Mouse (Mus musculus): ENCODE results near the gene Hbb-bh1.
A peak's percentile ranks its signal among the peaks of the same experiment; 100 is the strongest.
"Not testable (repeated sequence)": the region's sequence is repeated elsewhere in the genome, so short reads cannot be mapped to it uniquely, and the experiment has no call there.

Gene Hbb-bh1

GRCm38 (mm10) chr7:103843034-103843433, at the start of gene Hbb-bh1:
TSS of gene Hbb-bh1 (minus strand) at chr7:103843164.
- DNase-seq (ENCODE audit: low read depth, low spot score), result no peak

GRCm38 (mm10) chr7:103886152-103886551, 43.2 kb upstream of the Hbb-bh1 start, which contains the start of gene Olfr66:
TSS of gene Olfr66 (minus strand) at chr7:103886252.
- no peak for DNase-seq (ENCODE audit: low read depth, low spot score)

GRCm38 (mm10) chr7:103877093-103877492, 34.1 kb upstream of the Hbb-bh1 start:
- no peak for DNase-seq (ENCODE audit: low read depth, low spot score)

GRCm38 (mm10) chr7:103874451-103874850, 31.5 kb upstream of the Hbb-bh1 start:
- no peak for DNase-seq (ENCODE audit: low read depth, low spot score)

- peak; percentile 19 for DNase-seq (ENCODE audit: low read depth, low spot score)
These were observed 30.1 kb upstream of the Hbb-bh1 start for GRCm38 (mm10) chr7:103873064-103873463.

GRCm38 (mm10) chr7:103870667-103871066, 27.7 kb upstream of the Hbb-bh1 start:
- no peak for DNase-seq (ENCODE audit: low read depth, low spot score)

- DNase-seq (ENCODE audit: low read depth, low spot score), result no peak
These were observed 22.8 kb upstream of the Hbb-bh1 start for GRCm38 (mm10) chr7:103865716-103866115.

GRCm38 (mm10) chr7:103861531-103861930, 18.6 kb upstream of the Hbb-bh1 start:
- no peak for DNase-seq (ENCODE audit: low read depth, low spot score)

GRCm38 (mm10) chr7:103860855-103861254, 17.9 kb upstream of the Hbb-bh1 start:
- peak; percentile 45 for DNase-seq (ENCODE audit: low read depth, low spot score)

GRCm38 (mm10) chr7:103859076-103859475, 16.1 kb upstream of the Hbb-bh1 start:
- no peak for DNase-seq (ENCODE audit: low read depth, low spot score)

- no peak for DNase-seq (ENCODE audit: low read depth, low spot score)
These were observed 11.7 kb upstream of the Hbb-bh1 start for GRCm38 (mm10) chr7:103854669-103855068.

GRCm38 (mm10) chr7:103853090-103853489, 10.1 kb upstream of the Hbb-bh1 start, which contains the start of gene Hbb-y:
TSS of gene Hbb-y (minus strand) at chr7:103853216.
- DNase-seq (ENCODE audit: low read depth, low spot score), result no peak

GRCm38 (mm10) chr7:103844525-103845325, 1.8 kb upstream of the Hbb-bh1 start:
- DNase-seq (ENCODE audit: low read depth, low spot score), result no peak

- DNase-seq (ENCODE audit: low read depth, low spot score), result no peak
These were observed 2.7 kb downstream of the Hbb-bh1 start, which contains the start of gene Hbb-bh2 for GRCm38 (mm10) chr7:103840268-103840667. TSS of gene Hbb-bh2 (minus strand) at chr7:103840520.

- DNase-seq (ENCODE audit: low read depth, low spot score), result no peak
These were observed 15.2 kb downstream of the Hbb-bh1 start, which contains the start of gene Hbb-bs for GRCm38 (mm10) chr7:103827808-103828207. TSS of gene Hbb-bs (minus strand) at chr7:103828096.

- not testable (repeated sequence) for DNase-seq (ENCODE audit: low read depth, low spot score)
These were observed 15.8 kb downstream of the Hbb-bh1 start for GRCm38 (mm10) chr7:103827139-103827538.

- DNase-seq (ENCODE audit: low read depth, low spot score), result peak; percentile 1
These were observed 16.6 kb downstream of the Hbb-bh1 start for GRCm38 (mm10) chr7:103826255-103826887.

- DNase-seq (ENCODE audit: low read depth, low spot score), result no peak
These were observed 17.3 kb downstream of the Hbb-bh1 start for GRCm38 (mm10) chr7:103825536-103826254.

- DNase-seq (ENCODE audit: low read depth, low spot score), result no peak
These were observed 18.4 kb downstream of the Hbb-bh1 start for GRCm38 (mm10) chr7:103824597-103824996.

GRCm38 (mm10) chr7:103815085-103815484, 27.9 kb downstream of the Hbb-bh1 start:
- peak; percentile 18 for DNase-seq (ENCODE audit: low read depth, low spot score)

GRCm38 (mm10) chr7:103813766-103814165, 29.2 kb downstream of the Hbb-bh1 start, which contains the start of gene Hbb-bt:
TSS of gene Hbb-bt (minus strand) at chr7:103813996.
- DNase-seq (ENCODE audit: low read depth, low spot score), result no peak

GRCm38 (mm10) chr7:103813152-103813551, 29.8 kb downstream of the Hbb-bh1 start:
- DNase-seq (ENCODE audit: low read depth, low spot score), result not testable (repeated sequence)

Data from brain, adult 2 months (tissue).